Mouse (Mus musculus) bone marrow, adult 2 months (tissue): ENCODE data around the gene Pcnx.

ENCODE experiments used
- CTCF ChIP-seq: fragments of 200-500 bp; IDR thresholded peaks from 2 replicates; pipeline ENCODE4 v1.5.1; 2011; ENCODE audit warnings: low read length, control low read depth; ENCODE audit not compliant: control insufficient read depth, insufficient read depth
- POLR2A ChIP-seq: fragments of 200-500 bp; IDR thresholded peaks from 2 replicates; pipeline ENCODE4 v1.6.1; 2011; ENCODE audit warnings: low read depth, mild to moderate bottlenecking, control low read depth, low read length, borderline replicate concordance; ENCODE audit not compliant: control insufficient read depth

GRCm38 (mm10) chr12:81979312-81979711 is 119.5 kb downstream of the Pcnx start:
- no peak for TF ChIP-seq CTCF
- TF ChIP-seq POLR2A = no peak
